Mouse (Mus musculus) liver, embryonic 14.5 days (tissue): ENCODE measurements around the gene Ly6g6c.

ENCODE experiments used
- CTCF ChIP-seq: IDR thresholded peaks from 2 replicates; pipeline ENCODE4 v1.5.1; 2016; ENCODE audit warnings: antibody characterized with exemption, low read depth, control low read depth
- EP300 ChIP-seq: IDR thresholded peaks from 2 replicates; pipeline ENCODE4 v1.6.1; 2016; ENCODE audit warnings: antibody characterized with exemption, low read depth

GRCm38 (mm10) chr17:35026206-35026605 is 39.0 kb upstream of the Ly6g6c start:
- TF ChIP-seq CTCF (no peak), EP300 (no peak)
